Mouse (Mus musculus) brain, embryonic 14.5 days (tissue): Measurements from ENCODE around the gene Olfr70.

ENCODE experiments used
- CTCF ChIP-seq: fragments of 200-500 bp; IDR thresholded peaks from 2 replicates; pipeline ENCODE4 v1.5.1; 2012; ENCODE audit warnings: inconsistent platforms, mild to moderate bottlenecking, moderate library complexity, borderline replicate concordance; ENCODE audit not compliant: insufficient read depth, insufficient read length; ENCODE audit errors: extremely low read depth
- POLR2A ChIP-seq: fragments of 200-500 bp; IDR thresholded peaks from 2 replicates; pipeline ENCODE4 v1.6.1; 2012; ENCODE audit warnings: mild to moderate bottlenecking, inconsistent platforms, borderline replicate concordance; ENCODE audit not compliant: poor library complexity, insufficient read depth, insufficient read length, severe bottlenecking; ENCODE audit errors: extremely low read depth

DNA sequence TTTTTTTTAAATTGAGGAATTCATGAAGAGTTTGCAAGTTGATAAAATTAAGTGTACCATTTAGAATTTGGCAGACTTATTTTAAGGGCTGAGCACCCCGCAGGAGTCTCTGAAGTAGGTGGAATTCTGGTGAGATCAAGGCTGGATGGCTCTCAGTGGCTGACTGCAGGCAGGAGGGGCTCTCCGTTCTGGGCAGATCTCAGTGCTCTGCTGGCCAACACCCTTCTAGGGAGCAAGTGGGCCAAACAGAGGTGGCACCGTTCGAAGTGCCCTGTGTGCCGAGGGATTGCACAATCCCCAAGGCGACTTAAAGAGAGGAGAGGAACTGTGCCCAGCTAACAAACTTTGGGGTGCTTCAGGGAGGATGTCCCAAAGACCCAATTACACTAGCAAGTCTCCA lies 9.3 kb upstream of the Olfr70 start, which contains the start of gene Olfr71:
- TF ChIP-seq POLR2A = no peak
- TF ChIP-seq CTCF = no peak
